Mouse (Mus musculus) kidney, adult 2 months (tissue): ENCODE measurements around the gene Ssu2.

ENCODE experiments used
- CTCF ChIP-seq: fragments of 200-500 bp; conservative IDR thresholded peaks from 2 replicates; pipeline ENCODE4 v1.5.1; 2011; ENCODE audit warnings: low read depth, mild to moderate bottlenecking, control low read depth, low read length, moderate library complexity, mixed read lengths; ENCODE audit not compliant: insufficient read depth, insufficient read length
- POLR2A ChIP-seq: fragments of 200-500 bp; IDR thresholded peaks from one replicate; pipeline ENCODE4 v1.6.1; 2011; ENCODE audit warnings: low read depth, low read length, control low read depth

DNA sequence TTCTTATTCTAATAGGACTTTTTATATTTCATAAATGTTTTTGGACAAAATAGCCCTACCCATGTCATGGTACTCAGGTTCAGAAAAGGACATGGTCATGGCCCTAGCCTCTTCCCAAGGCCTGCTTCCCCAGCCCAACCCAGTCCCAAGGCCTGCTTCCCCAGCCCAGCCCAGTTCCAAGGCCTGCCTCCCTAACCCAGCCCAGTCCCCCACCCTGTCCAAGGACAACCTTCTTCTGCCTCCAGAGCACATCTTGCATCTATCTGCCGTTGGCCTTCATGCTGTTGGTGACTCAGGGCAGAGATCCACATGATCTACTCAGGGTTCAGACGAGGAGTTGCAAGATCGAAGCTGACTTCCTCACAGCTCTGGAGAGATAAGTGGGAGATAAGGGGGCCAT, 9.5 kb upstream of the Ssu2 start:
- TF ChIP-seq CTCF (no peak), POLR2A (no peak)
